Mouse (Mus musculus) limb, embryonic 11.5 days (tissue): Measurements from ENCODE around the gene Gria4. TPM values are rescaled to one million over a fixed set of nuclear protein-coding genes. Genes with fewer than 3 reads are reported as not detected.

Source experiments
- ATAC-seq: fragments of 200-750 bp; cut with Nextera tagmentation; 2 replicates; pipeline ENCODE4 v1.8.0; 2017; ENCODE audit warnings: low read depth; ENCODE audit not compliant: insufficient number of reproducible peaks, low FRiP score, low TSS enrichment
- DNase-seq: peaks from one replicate; pipeline ENCODE4 v3.0.0-alpha.2; 2015; ENCODE audit warnings: low spot score
- H3K27ac ChIP-seq: fragments of 300-500 bp; sonication (generic); replicated peaks from 2 replicates; pipeline ENCODE4 v1.5.1; 2014; ENCODE audit warnings: low read depth, mild to moderate bottlenecking, low read length
- H3K27me3 ChIP-seq: fragments of 300-500 bp; sonication (generic); 2 replicates; pipeline ENCODE4 v1.6.1; 2014; ENCODE audit warnings: mild to moderate bottlenecking, low read length, mixed read lengths; ENCODE audit not compliant: control insufficient read depth, insufficient read depth
- H3K36me3 ChIP-seq: fragments of 300-500 bp; sonication (generic); 2 replicates; pipeline ENCODE4 v1.6.1; 2014; ENCODE audit warnings: mild to moderate bottlenecking, low read length, moderate library complexity, mixed read lengths; ENCODE audit not compliant: control insufficient read depth, insufficient read depth
- H3K4me1 ChIP-seq: fragments of 300-500 bp; sonication (generic); 2 replicates; pipeline ENCODE4 v1.6.1; 2014; ENCODE audit warnings: low read length, mixed read lengths; ENCODE audit not compliant: control insufficient read depth, insufficient read depth
- H3K4me2 ChIP-seq: fragments of 300-500 bp; sonication (generic); 2 replicates; pipeline ENCODE4 v1.6.1; 2014; ENCODE audit warnings: low read depth, mild to moderate bottlenecking, moderate library complexity; ENCODE audit not compliant: severe bottlenecking
- H3K4me3 ChIP-seq: fragments of 300-500 bp; sonication (generic); 2 replicates; pipeline ENCODE4 v1.5.1; 2014; ENCODE audit warnings: low read depth, low read length
- H3K9ac ChIP-seq: fragments of 300-500 bp; sonication (generic); 2 replicates; pipeline ENCODE4 v1.6.1; 2014; ENCODE audit warnings: mild to moderate bottlenecking, low read length
- H3K9me3 ChIP-seq: fragments of 300-500 bp; sonication (generic); 2 replicates; pipeline ENCODE4 v1.6.1; 2016; ENCODE audit warnings: low read length; ENCODE audit not compliant: control insufficient read depth
- WGBS: fragments of 180-500 bp; shearing (Covaris S2); extraction: QIAGEN DNeasy Blood & Tissue Kit; methylation state at CpG from one replicate; pipeline ENCODE4 v1.1.7; 2014; 5-methylcytosine and 5-hydroxymethylcytosine counted together
- polyA plus RNA-seq: library from polyadenylated mRNA; unstranded; fragments of >200 nt; fragmentation: Nextera tagmentation; extraction: Ambion mirVana; gene quantifications from 2 replicates; pipeline ENCODE4 v1.2.1, GENCODE M21; 2014

Gene Gria4
- polyA plus RNA-seq, 1 experiment from 2014 or later: 1.6 TPM

GRCm38 (mm10) chr9:4714086-4714485, 81.9 kb downstream of the Gria4 start:
- Histone ChIP-seq H3K4me3 (no peak overlapping the region), H3K36me3 (no peaks in the 10 kb centered on the region), H3K4me1 (no peaks in the 10 kb centered on the region), H3K27me3 (no peaks in the 10 kb centered on the region), H3K4me2 (no peak overlapping the region), H3K9ac (no peak overlapping the region), H3K9me3 (no peaks in the 10 kb centered on the region), H3K27ac (no peak overlapping the region)
- no peak for ATAC-seq
- no peak for DNase-seq
- WGBS: 81% methylated on average over 2 of the region's 2 CpGs

- no peak overlapping the region for H3K27ac ChIP-seq
- no peak overlapping the region for H3K4me2 ChIP-seq
- H3K9me3 ChIP-seq: no peaks in the 10 kb centered on the region
- no peak for DNase-seq
- ATAC-seq: no peak
- H3K4me1 ChIP-seq: no peaks in the 10 kb centered on the region
- H3K27me3 ChIP-seq: no peaks in the 10 kb centered on the region
- no peak overlapping the region for H3K4me3 ChIP-seq
- no peak overlapping the region for H3K9ac ChIP-seq
- H3K36me3 ChIP-seq: no peaks in the 10 kb centered on the region
Observed at GRCm38 (mm10) chr9:4712367-4712766, 83.7 kb downstream of the Gria4 start.

- DNase-seq: no peak
- H3K4me3 ChIP-seq: no peak overlapping the region
- no peaks in the 10 kb centered on the region for H3K27me3 ChIP-seq
- H3K9me3 ChIP-seq: no peaks in the 10 kb centered on the region
- no peak for ATAC-seq
- H3K36me3 ChIP-seq: no peaks in the 10 kb centered on the region
- WGBS: 91% methylated on average over 1 of the region's 1 CpGs
- no peak overlapping the region for H3K27ac ChIP-seq
- H3K4me2 ChIP-seq: no peak overlapping the region
- H3K4me1 ChIP-seq: no peaks in the 10 kb centered on the region
- H3K9ac ChIP-seq: no peak overlapping the region
Observed at GRCm38 (mm10) chr9:4687149-4687548, 108.9 kb downstream of the Gria4 start.

- no peak overlapping the region for H3K4me2 ChIP-seq
- H3K27ac ChIP-seq: no peak overlapping the region
- no peaks in the 10 kb centered on the region for H3K9me3 ChIP-seq
- no peak overlapping the region for H3K4me3 ChIP-seq
- H3K27me3 ChIP-seq: no peaks in the 10 kb centered on the region
- no peaks in the 10 kb centered on the region for H3K36me3 ChIP-seq
- no peak overlapping the region for H3K9ac ChIP-seq
- no peaks in the 10 kb centered on the region for H3K4me1 ChIP-seq
- DNase-seq (no peak), ATAC-seq (no peak)
- WGBS: 93% methylated on average over 2 of the region's 2 CpGs
Observed at GRCm38 (mm10) chr9:4680244-4680643, 115.8 kb downstream of the Gria4 start.

- H3K9ac ChIP-seq: no peak overlapping the region
- H3K36me3 ChIP-seq: no peaks in the 10 kb centered on the region
- no peak overlapping the region for H3K27ac ChIP-seq
- 83% methylated on average over 1 of the region's 1 CpGs for WGBS
- no peak overlapping the region for H3K4me2 ChIP-seq
- H3K4me1 ChIP-seq: no peaks in the 10 kb centered on the region
- no peak for ATAC-seq
- H3K27me3 ChIP-seq: no peaks in the 10 kb centered on the region
- no peaks in the 10 kb centered on the region for H3K9me3 ChIP-seq
- H3K4me3 ChIP-seq: no peak overlapping the region
- DNase-seq: no peak
Observed at GRCm38 (mm10) chr9:4679099-4679498, 116.9 kb downstream of the Gria4 start.

- no peak for ATAC-seq
- Histone ChIP-seq H3K36me3 (no peaks in the 10 kb centered on the region), H3K4me2 (no peak overlapping the region), H3K4me1 (no peaks in the 10 kb centered on the region), H3K4me3 (no peak overlapping the region), H3K27me3 (no peaks in the 10 kb centered on the region), H3K9ac (no peak overlapping the region), H3K9me3 (no peaks in the 10 kb centered on the region), H3K27ac (no peak overlapping the region)
- no peak for DNase-seq
- 83% methylated on average over 2 of the region's 2 CpGs for WGBS
Observed at GRCm38 (mm10) chr9:4665691-4666090, 130.3 kb downstream of the Gria4 start.

GRCm38 (mm10) chr9:4662421-4662820, 133.6 kb downstream of the Gria4 start:
- Histone ChIP-seq H3K9me3 (no peaks in the 10 kb centered on the region), H3K27me3 (no peaks in the 10 kb centered on the region), H3K36me3 (no peaks in the 10 kb centered on the region), H3K4me2 (no peak overlapping the region), H3K27ac (no peak overlapping the region), H3K4me3 (no peak overlapping the region), H3K9ac (no peak overlapping the region), H3K4me1 (no peaks in the 10 kb centered on the region)
- 88% methylated on average over 1 of the region's 1 CpGs for WGBS
- no peak for DNase-seq
- no peak for ATAC-seq

GRCm38 (mm10) chr9:4658951-4659350, 137.1 kb downstream of the Gria4 start:
- Histone ChIP-seq H3K27ac (no peak overlapping the region), H3K9ac (no peak overlapping the region), H3K36me3 (no peaks in the 10 kb centered on the region), H3K27me3 (no peaks in the 10 kb centered on the region), H3K4me3 (no peak overlapping the region), H3K4me1 (no peaks in the 10 kb centered on the region), H3K9me3 (no peaks in the 10 kb centered on the region), H3K4me2 (no peak overlapping the region)
- DNase-seq (no peak), ATAC-seq (no peak)

GRCm38 (mm10) chr9:4654333-4654732, 141.7 kb downstream of the Gria4 start:
- H3K9me3 ChIP-seq: no peaks in the 10 kb centered on the region
- no peak for DNase-seq
- H3K4me1 ChIP-seq: no peaks in the 10 kb centered on the region
- H3K9ac ChIP-seq: no peak overlapping the region
- H3K27me3 ChIP-seq: no peaks in the 10 kb centered on the region
- H3K36me3 ChIP-seq: no peaks in the 10 kb centered on the region
- ATAC-seq: no peak
- no peak overlapping the region for H3K4me3 ChIP-seq
- no peak overlapping the region for H3K4me2 ChIP-seq
- WGBS: 68% methylated on average over 1 of the region's 1 CpGs
- H3K27ac ChIP-seq: no peak overlapping the region
